Mouse (Mus musculus) erythroblast, adult 5-6 weeks (primary cell): Measurements from ENCODE around the gene Nsf. TPM values are rescaled to one million over a fixed set of nuclear protein-coding genes. Genes with fewer than 3 reads are reported as not detected.
"Not testable (repeated sequence)": the region's sequence is repeated elsewhere in the genome, so short reads cannot be mapped to it uniquely, and the experiment has no call there.

Source experiments
- ATAC-seq: replicated peaks from 2 replicates; pipeline ENCODE4 v1.8.0; 2016; ENCODE audit warnings: moderate number of reproducible peaks, mild to moderate bottlenecking, moderate TSS enrichment, inconsistent platforms; ENCODE audit not compliant: poor library complexity, low FRiP score, severe bottlenecking
- total RNA-seq, 2 experiments: library from RNA; stranded (forward) in 1 of 2; stranded (reverse) in 1 of 2; fragments of 150-400 nt in 1 of 2; fragments of 200-764, 138-1000 nt in 1 of 2; gene quantifications; 2 replicates each; pipeline versions ENCODE4 v1.2.3 to v1.2.4; 2015 to 2017; ENCODE audit warnings: low replicate concordance in 2 of 2

Nsf gene
- total RNA-seq, 2 experiments from 2014 or later = 13.5 to 14.4 TPM

GRCm38 (mm10) chr11:103900803-103901580, 52.9 kb downstream of the Nsf start:
- ATAC-seq = no peak

GRCm38 (mm10) chr11:103896966-103897750, 56.7 kb downstream of the Nsf start:
- ATAC-seq = no peak

- no peak for ATAC-seq
Measured at GRCm38 (mm10) chr11:103896056-103896455, 57.8 kb downstream of the Nsf start.

GRCm38 (mm10) chr11:103892831-103893230, 61.0 kb downstream of the Nsf start:
- no peak for ATAC-seq

GRCm38 (mm10) chr11:103891781-103892180, 62.1 kb downstream of the Nsf start:
- ATAC-seq = no peak

GRCm38 (mm10) chr11:103890337-103891186, 63.3 kb downstream of the Nsf start:
- ATAC-seq = no peak

GRCm38 (mm10) chr11:103887724-103888410, 66.0 kb downstream of the Nsf start:
- ATAC-seq = no peak

- no peak for ATAC-seq
Measured at GRCm38 (mm10) chr11:103884749-103885383, 69.0 kb downstream of the Nsf start.

- ATAC-seq = no peak
Measured at GRCm38 (mm10) chr11:103883793-103884192, 70.1 kb downstream of the Nsf start.

- not testable (repeated sequence) for ATAC-seq
Measured at GRCm38 (mm10) chr11:103879476-103879875, 74.4 kb downstream of the Nsf start.

- ATAC-seq = no peak
Measured at GRCm38 (mm10) chr11:103878441-103878840, 75.4 kb downstream of the Nsf start.

- ATAC-seq = no peak
Measured at GRCm38 (mm10) chr11:103870352-103870751, 83.5 kb downstream of the Nsf start.

- no peak for ATAC-seq
Measured at GRCm38 (mm10) chr11:103867702-103868101, 86.2 kb downstream of the Nsf start.

GRCm38 (mm10) chr11:103865346-103865745, 88.5 kb downstream of the Nsf start:
- ATAC-seq = no peak

- no peak for ATAC-seq
Measured at GRCm38 (mm10) chr11:103864486-103864885, 89.4 kb downstream of the Nsf start.

GRCm38 (mm10) chr11:103862951-103863350, 90.9 kb downstream of the Nsf start:
- no peak for ATAC-seq

- no peak for ATAC-seq
Measured at GRCm38 (mm10) chr11:103859933-103860610, 93.8 kb downstream of the Nsf start.

- ATAC-seq = no peak
Measured at GRCm38 (mm10) chr11:103858760-103859159, 95.1 kb downstream of the Nsf start.

- ATAC-seq = no peak
Measured at GRCm38 (mm10) chr11:103856641-103857040, 97.2 kb downstream of the Nsf start.
